ENCODE assay signal across 10 mouse cellular contexts in the genomic region with DNA sequence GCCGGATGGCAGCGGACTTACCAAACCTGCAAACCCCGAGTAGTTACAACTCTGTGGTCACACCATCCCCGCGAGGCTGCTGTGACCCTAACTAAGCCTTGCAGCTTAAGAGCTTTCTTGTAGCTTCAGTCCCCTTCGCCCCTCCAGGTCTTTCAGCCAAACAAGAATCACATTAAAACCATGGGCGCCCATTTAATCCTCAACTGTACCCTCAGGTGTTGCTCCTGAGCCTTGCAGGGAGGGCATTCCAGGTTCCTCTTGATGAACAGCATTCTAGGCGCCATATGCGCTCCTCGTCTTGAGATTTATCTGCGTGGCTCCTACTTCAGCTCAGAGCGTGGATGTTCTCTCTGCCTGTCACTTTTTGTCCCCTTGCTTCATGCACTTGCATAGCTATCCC. TPM values are rescaled to one million over a fixed set of nuclear protein-coding genes. Genes with fewer than 3 reads are reported as not detected.
DNase-seq lines count a peak whose midpoint lies in the region; ATAC-seq and TF ChIP-seq lines count a peak whose summit lies in the region.
"Had no signal": no experiment of that assay in that cellular context is flagged by ENCODE, and none has a peak within 500 bp of the region (broad histone marks: within the 10 kb centered on the region; RNA-seq: fewer than 3 reads in every experiment).

No protein-coding gene starts in this region.

- H3K9ac ChIP-seq in lung, postnatal 0 days (replicated peaks; ENCODE audit: low read depth): no peak overlapping the region; the same call in 1 of the 2 replicates
- peak overlapping the region; percentile 57 for H3K9ac ChIP-seq in limb, embryonic 14.5 days (ENCODE audit: low read depth, low read length, severe bottlenecking)
- H3K9ac ChIP-seq in stomach, embryonic 14.5 days (replicated peaks; ENCODE audit: low read depth, low read length): peak overlapping the region; percentile 14; the same call in 1 of the 2 replicates

- TF ChIP-seq POLR2A in embryonic fibroblast, embryonic 13.5 days (IDR thresholded peaks at IDR 0.05; ENCODE audit: low read depth, low read length): no peak
- TF ChIP-seq POLR2A in limb, embryonic 14.5 days (IDR thresholded peaks at IDR 0.05; ENCODE audit: borderline replicate concordance, extremely low read depth, insufficient read depth, insufficient read length): no peak

- 7% methylated on average over 12 of the region's 12 CpGs for WGBS in lung, postnatal 0 days
- 8% methylated on average over 12 of the region's 12 CpGs for WGBS in limb, embryonic 14.5 days
- WGBS in stomach, embryonic 14.5 days: 6% methylated on average over 12 of the region's 12 CpGs

- H3K4me3 ChIP-seq in lung, postnatal 0 days (ENCODE audit: low read depth, low read length): peak overlapping the region; percentile 48; the same call in 1 of the 2 replicates
- peak overlapping the region; percentile 64 for H3K4me3 ChIP-seq in embryonic fibroblast, embryonic 13.5 days (ENCODE audit: insufficient read depth, low read length)
- peak overlapping the region; percentile 59 for H3K4me3 ChIP-seq in limb, embryonic 14.5 days (replicated peaks; ENCODE audit: low read length)
- H3K4me3 ChIP-seq in stomach, embryonic 14.5 days (ENCODE audit: low read depth, low read length): peak overlapping the region; percentile 51

- no peaks in the 10 kb centered on the region for H3K9me3 ChIP-seq in lung, postnatal 0 days (ENCODE audit: low read length)
- no peaks in the 10 kb centered on the region for H3K9me3 ChIP-seq in limb, embryonic 14.5 days (ENCODE audit: control insufficient read depth, low read length)
- H3K9me3 ChIP-seq in stomach, embryonic 14.5 days (ENCODE audit: control insufficient read depth, low read depth, low read length): no peaks in the 10 kb centered on the region

- 0 out of 2 replicates have a peak, but pooled peaks cover 3% of the 10 kb centered on the region for H3K4me1 ChIP-seq in lung, postnatal 0 days (ENCODE audit: insufficient read depth, low read depth, low read length)
- no peaks in the 10 kb centered on the region for H3K4me1 ChIP-seq in embryonic fibroblast, embryonic 13.5 days (ENCODE audit: control insufficient read depth, insufficient read depth, low read length)
- H3K4me1 ChIP-seq in limb, embryonic 14.5 days (ENCODE audit: control insufficient read depth, insufficient read depth, low read length): peaks cover 2% of the 10 kb centered on the region; the same call in 1 of the 2 replicates
- no peaks in the 10 kb centered on the region for H3K4me1 ChIP-seq in stomach, embryonic 14.5 days (ENCODE audit: control insufficient read depth, insufficient read depth, low read length)

- no peaks in the 10 kb centered on the region for H3K36me3 ChIP-seq in lung, postnatal 0 days (ENCODE audit: insufficient read depth, low read length)
- peaks cover 15% of the 10 kb centered on the region for H3K36me3 ChIP-seq in limb, embryonic 14.5 days (ENCODE audit: control insufficient read depth, insufficient read depth, low read length)
- peaks cover 6% of the 10 kb centered on the region for H3K36me3 ChIP-seq in stomach, embryonic 14.5 days (ENCODE audit: control insufficient read depth, insufficient read depth, low read length)

- H3K4me2 ChIP-seq in lung, postnatal 0 days (replicated peaks; ENCODE audit: low read depth, low read length): peak overlapping the region; percentile 83
- peak overlapping the region; percentile 89 for H3K4me2 ChIP-seq in limb, embryonic 14.5 days (replicated peaks; ENCODE audit: low read depth, low read length, severe bottlenecking)
- H3K4me2 ChIP-seq in stomach, embryonic 14.5 days (replicated peaks; ENCODE audit: low read depth, low read length): peak overlapping the region; percentile 84

- TF ChIP-seq EP300 in lung, postnatal 0 days (IDR thresholded peaks at IDR 0.05): no peak

- no peak overlapping the region for H3K27ac ChIP-seq in lung, postnatal 0 days (ENCODE audit: low read length)
- H3K27ac ChIP-seq in embryonic fibroblast, embryonic 13.5 days (ENCODE audit: insufficient read depth, low read length): no peak overlapping the region
- no peak overlapping the region for H3K27ac ChIP-seq in limb, embryonic 14.5 days (replicated peaks; ENCODE audit: low read depth, low read length)
- no peak overlapping the region for H3K27ac ChIP-seq in stomach, embryonic 14.5 days (ENCODE audit: low read length)

- peaks cover 2% of the 10 kb centered on the region; the same call in 1 of the 2 replicates for H3K27me3 ChIP-seq in lung, postnatal 0 days (replicated peaks; ENCODE audit: insufficient read depth, low read length)
- H3K27me3 ChIP-seq in limb, embryonic 14.5 days (ENCODE audit: control insufficient read depth, insufficient read depth, low read length): 0 out of 2 replicates have a peak, but pooled peaks cover 9% of the 10 kb centered on the region
- 0 out of 2 replicates have a peak, but pooled peaks cover 3% of the 10 kb centered on the region for H3K27me3 ChIP-seq in stomach, embryonic 14.5 days (ENCODE audit: control insufficient read depth, insufficient read depth, low read length)

- no peak for DNase-seq in lung, postnatal 0 days (ENCODE audit: low spot score)
- DNase-seq in lung, postnatal 14 days: no peak
- no peak for DNase-seq in limb, embryonic 14.5 days (ENCODE audit: low spot score)
- no peak for DNase-seq in right cerebral cortex, postnatal 14 days
- no peak for DNase-seq in adrenal gland, adult 2 months

- ATAC-seq in lung, postnatal 0 days: no peak
- no peak for ATAC-seq in limb, embryonic 14.5 days (ENCODE audit: low FRiP score, low read depth)
- ATAC-seq in stomach, embryonic 14.5 days (ENCODE audit: insufficient number of reproducible peaks, insufficient read depth, low FRiP score, low read depth): no peak
- ATAC-seq in erythroid progenitor cell, adult 5-6 weeks (replicated peaks; ENCODE audit: low FRiP score, poor library complexity, severe bottlenecking): no peak

- TF ChIP-seq CTCF in lung, postnatal 0 days (IDR thresholded peaks at IDR 0.05): no peak
- TF ChIP-seq CTCF in embryonic fibroblast, embryonic 13.5 days (IDR thresholded peaks at IDR 0.05; ENCODE audit: borderline replicate concordance, insufficient read depth, low read length): no peak

RNA-seq across cellular contexts. Expression of a gene that starts 1.3 kb away (rescaled TPM):
- polyA plus RNA-seq in lung, postnatal 0 days (2015; fragmentation: Nextera tagmentation; extraction: Ambion mirVana): 1.1 and 1.6 TPM in 2 replicates
- polyA plus RNA-seq in embryonic fibroblast, embryonic 13.5 days (2011; ENCODE audit: insufficient read length, low read depth, missing spikeins): not detected in 2 replicates
- 1.8 and 2.0 TPM in 2 replicates for polyA plus RNA-seq in limb, embryonic 14.5 days (2012; rRNA removed)
- 0.34 and 1.2 TPM in 2 replicates for polyA plus RNA-seq in limb, embryonic 14.5 days (2014; fragmentation: Nextera tagmentation; extraction: Ambion mirVana)
- polyA plus RNA-seq in stomach, embryonic 14.5 days (2014; fragmentation: Nextera tagmentation; extraction: Ambion mirVana): 0.25 TPM in 1 of 2 replicates, not detected in the other
- total RNA-seq in adrenal gland, adult 2 months (2021): under 1 TPM in 1 of 2 experiments, not detected in 1; 0.93 TPM
- 0.18 and 0.56 TPM in 2 replicates for polyA plus RNA-seq in adrenal gland, adult 2 months (2012; rRNA removed)
- not detected in 2 replicates for total RNA-seq in erythroid progenitor cell, adult 5-6 weeks (2015; ENCODE audit: low replicate concordance)
- not detected in 2 replicates for total RNA-seq in erythroid progenitor cell, adult 5-6 weeks (2017; ENCODE audit: low replicate concordance)

RNA-seq across cellular contexts. Expression of a gene that starts 15.1 kb away (rescaled TPM):
- 74.3 and 75.9 TPM in 2 replicates for polyA plus RNA-seq in lung, postnatal 0 days (2015; fragmentation: Nextera tagmentation; extraction: Ambion mirVana)
- 43.1 and 51.4 TPM in 2 replicates for polyA plus RNA-seq in embryonic fibroblast, embryonic 13.5 days (2011; ENCODE audit: insufficient read length, low read depth, missing spikeins)
- 85.2 and 92.3 TPM in 2 replicates for polyA plus RNA-seq in limb, embryonic 14.5 days (2012; rRNA removed)
- polyA plus RNA-seq in limb, embryonic 14.5 days (2014; fragmentation: Nextera tagmentation; extraction: Ambion mirVana): 97.4 and 107 TPM in 2 replicates
- polyA plus RNA-seq in stomach, embryonic 14.5 days (2014; fragmentation: Nextera tagmentation; extraction: Ambion mirVana): 109 and 113 TPM in 2 replicates
- 10 to 100 TPM; 75.9 to 96.1 TPM for total RNA-seq in adrenal gland, adult 2 months (2021)
- polyA plus RNA-seq in adrenal gland, adult 2 months (2012; rRNA removed): 64.6 and 87.2 TPM in 2 replicates
- total RNA-seq in erythroid progenitor cell, adult 5-6 weeks (2015; ENCODE audit: low replicate concordance): 13.0 and 28.8 TPM in 2 replicates
- 27.0 and 49.5 TPM in 2 replicates for total RNA-seq in erythroid progenitor cell, adult 5-6 weeks (2017; ENCODE audit: low replicate concordance)

RNA-seq across cellular contexts. Expression of a gene that starts 16.4 kb away (rescaled TPM):
- 1.9 and 2.1 TPM in 2 replicates for polyA plus RNA-seq in lung, postnatal 0 days (2015; fragmentation: Nextera tagmentation; extraction: Ambion mirVana)
- polyA plus RNA-seq in embryonic fibroblast, embryonic 13.5 days (2011; ENCODE audit: insufficient read length, low read depth, missing spikeins): not detected in 2 replicates
- polyA plus RNA-seq in limb, embryonic 14.5 days (2012; rRNA removed): 3.9 and 6.1 TPM in 2 replicates
- 0.41 and 0.55 TPM in 2 replicates for polyA plus RNA-seq in limb, embryonic 14.5 days (2014; fragmentation: Nextera tagmentation; extraction: Ambion mirVana)
- 7.0 and 8.7 TPM in 2 replicates for polyA plus RNA-seq in stomach, embryonic 14.5 days (2014; fragmentation: Nextera tagmentation; extraction: Ambion mirVana)
- 10 to 100 TPM in 1 of 2 experiments, 1 to 10 TPM in 1; 4.5 to 10.2 TPM for total RNA-seq in adrenal gland, adult 2 months (2021)
- polyA plus RNA-seq in adrenal gland, adult 2 months (2012; rRNA removed): 43.0 and 69.6 TPM in 2 replicates
- total RNA-seq in erythroid progenitor cell, adult 5-6 weeks (2015; ENCODE audit: low replicate concordance): not detected in 2 replicates
- not detected in 2 replicates for total RNA-seq in erythroid progenitor cell, adult 5-6 weeks (2017; ENCODE audit: low replicate concordance)

RNA-seq across cellular contexts. Expression of a gene that starts 19.6 kb away (rescaled TPM):
- polyA plus RNA-seq in lung, postnatal 0 days (2015; fragmentation: Nextera tagmentation; extraction: Ambion mirVana): not detected in 2 replicates
- polyA plus RNA-seq in embryonic fibroblast, embryonic 13.5 days (2011; ENCODE audit: insufficient read length, low read depth, missing spikeins): not detected in 2 replicates
- not detected in 2 replicates for polyA plus RNA-seq in limb, embryonic 14.5 days (2012; rRNA removed)
- not detected in 2 replicates for polyA plus RNA-seq in limb, embryonic 14.5 days (2014; fragmentation: Nextera tagmentation; extraction: Ambion mirVana)
- not detected in 2 replicates for polyA plus RNA-seq in stomach, embryonic 14.5 days (2014; fragmentation: Nextera tagmentation; extraction: Ambion mirVana)
- total RNA-seq in adrenal gland, adult 2 months (2021): not detected
- polyA plus RNA-seq in adrenal gland, adult 2 months (2012; rRNA removed): not detected in 2 replicates
- not detected in 2 replicates for total RNA-seq in erythroid progenitor cell, adult 5-6 weeks (2015; ENCODE audit: low replicate concordance)
- not detected in 2 replicates for total RNA-seq in erythroid progenitor cell, adult 5-6 weeks (2017; ENCODE audit: low replicate concordance)
- total RNA-seq: adrenal gland, postnatal 25 days; layer of hippocampus, adult 18-20 months had no signal

RNA-seq across cellular contexts. Expression of a gene that starts 19.8 kb away (rescaled TPM):
- 2.5 and 3.4 TPM in 2 replicates for polyA plus RNA-seq in lung, postnatal 0 days (2015; fragmentation: Nextera tagmentation; extraction: Ambion mirVana)
- not detected in 2 replicates for polyA plus RNA-seq in embryonic fibroblast, embryonic 13.5 days (2011; ENCODE audit: insufficient read length, low read depth, missing spikeins)
- not detected in 2 replicates for polyA plus RNA-seq in limb, embryonic 14.5 days (2012; rRNA removed)
- polyA plus RNA-seq in limb, embryonic 14.5 days (2014; fragmentation: Nextera tagmentation; extraction: Ambion mirVana): not detected in 2 replicates
- polyA plus RNA-seq in stomach, embryonic 14.5 days (2014; fragmentation: Nextera tagmentation; extraction: Ambion mirVana): not detected in 2 replicates
- total RNA-seq in adrenal gland, adult 2 months (2021): not detected
- polyA plus RNA-seq in adrenal gland, adult 2 months (2012; rRNA removed): not detected in 2 replicates
- total RNA-seq in erythroid progenitor cell, adult 5-6 weeks (2015; ENCODE audit: low replicate concordance): not detected in 2 replicates
- not detected in 2 replicates for total RNA-seq in erythroid progenitor cell, adult 5-6 weeks (2017; ENCODE audit: low replicate concordance)
- total RNA-seq: adrenal gland, postnatal 25 days had no signal
